Mouse (Mus musculus) midbrain, embryonic 13.5 days (tissue): ENCODE measurements around the gene Rtcb. TPM values are rescaled to one million over a fixed set of nuclear protein-coding genes. Genes with fewer than 3 reads are reported as not detected.

Experiments used
- ATAC-seq: fragments of 200-750 bp; cut with Nextera tagmentation; 2 replicates; pipeline ENCODE4 v1.8.0; 2017; ENCODE audit warnings: mild to moderate bottlenecking, moderate TSS enrichment, moderate library complexity
- H3K27ac ChIP-seq: fragments of 300-500 bp; sonication (generic); 2 replicates; pipeline ENCODE4 v1.5.1; 2015; ENCODE audit warnings: inconsistent platforms, mild to moderate bottlenecking, moderate library complexity
- H3K27me3 ChIP-seq: fragments of 300-500 bp; sonication (generic); 2 replicates; pipeline ENCODE4 v1.6.1; 2015; ENCODE audit warnings: mild to moderate bottlenecking, inconsistent platforms
- H3K36me3 ChIP-seq: fragments of 300-500 bp; sonication (generic); 2 replicates; pipeline ENCODE4 v1.6.1; 2015; ENCODE audit warnings: mild to moderate bottlenecking, inconsistent platforms
- H3K4me1 ChIP-seq: fragments of 300-500 bp; sonication (generic); replicated peaks from 2 replicates; pipeline ENCODE4 v1.6.1; 2015; ENCODE audit warnings: inconsistent platforms
- H3K4me2 ChIP-seq: fragments of 300-500 bp; sonication (generic); replicated peaks from 2 replicates; pipeline ENCODE4 v1.6.1; 2015; ENCODE audit warnings: moderate library complexity, mild to moderate bottlenecking, inconsistent platforms
- H3K4me3 ChIP-seq: fragments of 300-500 bp; sonication (generic); replicated peaks from 2 replicates; pipeline ENCODE4 v1.5.1; 2015; ENCODE audit warnings: mild to moderate bottlenecking, inconsistent platforms
- H3K9ac ChIP-seq: fragments of 300-500 bp; sonication (generic); replicated peaks from 2 replicates; pipeline ENCODE4 v1.6.1; 2015; ENCODE audit warnings: mild to moderate bottlenecking, inconsistent platforms
- H3K9me3 ChIP-seq: fragments of 300-500 bp; sonication (generic); 2 replicates; pipeline ENCODE4 v1.6.1; 2016; ENCODE audit warnings: mild to moderate bottlenecking, inconsistent platforms
- WGBS: fragments of 180-500 bp; shearing (Covaris S2); methylation state at CpG from one replicate; pipeline ENCODE4 v1.1.7; 2015; 5-methylcytosine and 5-hydroxymethylcytosine counted together
- polyA plus RNA-seq: library from polyadenylated mRNA; unstranded; fragments of >200 nt; fragmentation: Nextera tagmentation; extraction: Ambion mirVana; gene quantifications from 2 replicates; pipeline ENCODE4 v1.2.1, GENCODE M21; 2015

Rtcb gene
- polyA plus RNA-seq, 1 experiment from 2014 or later, result 191 TPM

- 45% methylated on average over 11 of the region's 11 CpGs for WGBS
- peak overlapping the region; percentile 57 for H3K4me3 ChIP-seq
- peak overlapping the region; percentile 70 for H3K9ac ChIP-seq
- H3K27me3 ChIP-seq, result peaks cover 10% of the 10 kb centered on the region
- H3K4me2 ChIP-seq, result peak overlapping the region; percentile 87
- no peak overlapping the region for H3K27ac ChIP-seq
- H3K9me3 ChIP-seq, result no peaks in the 10 kb centered on the region
- no peaks in the 10 kb centered on the region for H3K36me3 ChIP-seq
- peaks cover 15% of the 10 kb centered on the region for H3K4me1 ChIP-seq
- ATAC-seq, result no peak
Measured at GRCm38 (mm10) chr10:85929208-85929591, 28.4 kb downstream of the Rtcb start.

DNA sequence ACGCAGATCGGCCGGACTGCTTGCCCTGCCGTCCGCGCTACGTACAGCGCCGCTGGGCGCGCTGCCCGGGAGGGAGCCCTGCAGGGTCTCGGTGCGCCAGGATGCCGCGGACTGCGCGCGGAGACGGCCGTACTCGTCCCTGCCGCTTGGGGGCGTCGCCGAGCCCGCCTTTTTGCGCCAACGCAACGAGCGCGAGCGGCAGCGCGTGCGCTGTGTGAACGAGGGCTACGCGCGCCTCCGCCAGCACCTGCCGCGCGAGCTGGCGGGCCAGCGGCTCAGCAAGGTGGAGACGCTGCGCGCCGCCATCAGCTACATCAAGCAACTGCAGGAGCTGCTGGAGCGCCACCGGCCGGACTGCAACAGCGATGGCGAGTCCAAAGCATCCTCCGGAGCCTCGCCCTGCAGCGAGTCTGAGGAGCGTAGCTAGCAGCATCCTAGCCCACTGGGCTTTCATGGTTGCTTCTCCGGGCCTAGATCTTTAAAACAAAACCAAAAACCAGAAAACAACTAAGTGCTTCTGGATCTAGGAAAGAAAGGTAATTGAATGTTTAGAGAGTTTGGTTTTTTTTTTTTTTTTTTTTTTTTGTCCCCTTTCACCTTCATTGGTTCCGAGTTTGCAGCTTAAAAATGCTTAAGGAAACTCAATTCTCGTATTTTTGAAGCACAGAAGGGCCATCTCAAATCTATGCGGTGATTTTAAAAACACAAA lies 29.0 kb downstream of the Rtcb start:
- Histone ChIP-seq H3K9ac (peak overlapping the region; percentile 70), H3K4me3 (peak overlapping the region; percentile 57), H3K27ac (peak overlapping the region; percentile 47; the same call in 1 of the 2 replicates), H3K4me1 (peaks cover 15% of the 10 kb centered on the region), H3K4me2 (peak overlapping the region; percentile 87), H3K36me3 (no peaks in the 10 kb centered on the region), H3K27me3 (peaks cover 10% of the 10 kb centered on the region), H3K9me3 (no peaks in the 10 kb centered on the region)
- peak; percentile 93 for ATAC-seq
- WGBS, result under 1% methylated on average over 63 of the region's 63 CpGs

DNA sequence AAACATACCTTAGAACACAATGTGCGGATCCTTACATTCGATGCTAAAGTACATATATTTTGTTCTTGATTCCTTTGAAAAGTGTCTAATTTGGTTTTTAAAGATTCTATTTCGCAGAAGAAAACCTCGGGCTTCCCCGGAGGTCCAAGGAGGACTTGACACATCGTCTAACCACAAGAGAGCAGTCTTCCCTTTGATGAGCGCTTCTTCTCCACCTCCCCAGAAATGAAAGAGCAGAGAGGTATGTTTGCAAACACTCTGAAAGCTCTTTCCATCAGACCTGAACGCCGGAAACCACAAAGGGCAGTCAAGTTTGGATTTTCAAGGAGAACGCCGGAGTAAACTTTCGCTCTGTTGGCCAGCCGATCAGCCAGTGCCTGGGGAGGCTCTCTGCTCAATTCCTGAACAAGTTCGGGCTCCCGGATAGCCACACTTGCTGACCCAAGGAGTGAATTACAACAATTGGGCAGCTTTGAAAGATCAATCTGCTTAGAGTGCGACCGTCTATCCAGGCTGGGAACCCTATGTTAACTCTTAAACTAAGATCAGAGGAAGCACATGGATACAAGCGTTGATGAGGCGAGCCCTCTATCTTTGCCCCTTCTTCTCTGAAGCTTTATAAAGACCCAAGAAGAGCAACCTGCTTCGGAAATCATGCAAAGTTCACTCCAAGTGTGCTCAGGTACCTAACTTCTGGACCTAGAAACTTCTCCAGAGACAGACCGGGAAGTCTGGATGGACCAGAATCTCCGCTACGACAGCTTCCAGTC lies 29.8 kb downstream of the Rtcb start, which contains the start of gene Ascl4:
Ascl4 (plus strand) TSS at position 6 of the 770 bp plus-strand sequence.
- H3K9me3 ChIP-seq, result no peaks in the 10 kb centered on the region
- H3K27me3 ChIP-seq, result peaks cover 10% of the 10 kb centered on the region
- peak within 1 kb of the TSS; percentile 57 for H3K4me3 ChIP-seq
- 1% methylated on average over 23 of the region's 23 CpGs for WGBS
- peak within 1 kb of the TSS; percentile 87 for H3K4me2 ChIP-seq
- ATAC-seq, result no peak; the same call in 1 of the 2 replicates
- peaks cover 15% of the 10 kb centered on the region for H3K4me1 ChIP-seq
- H3K36me3 ChIP-seq, result no peaks in the 10 kb centered on the region
- H3K27ac ChIP-seq, result peak within 1 kb of the TSS; percentile 47; the same call in 1 of the 2 replicates
- H3K9ac ChIP-seq, result peak within 1 kb of the TSS; percentile 70

- ATAC-seq, result peak; percentile 99
- WGBS, result under 1% methylated on average over 83 of the region's 90 CpGs
Measured at GRCm38 (mm10) chr10:85916498-85917309, 40.9 kb downstream of the Rtcb start, which contains the start of gene Prdm4. Gene Prdm4, minus strand, starts transcription at chr10:85917142.

More at GRCm38 (mm10) chr10:85916498-85917309, 40.9 kb downstream of the Rtcb start, which contains the start of gene Prdm4:
- Histone ChIP-seq H3K4me2 (peak within 1 kb of the TSS; percentile 63), H3K4me3 (peak within 1 kb of the TSS; percentile 94), H3K36me3 (peaks cover 28% of the 10 kb centered on the region), H3K9me3 (no peaks in the 10 kb centered on the region), H3K27me3 (peaks cover 5% of the 10 kb centered on the region; the same call in 1 of the 2 replicates), H3K27ac (peak within 1 kb of the TSS; percentile 88), H3K4me1 (peaks cover 17% of the 10 kb centered on the region), H3K9ac (peak within 1 kb of the TSS; percentile 92)

Other genes with a start within 250 kb of the Rtcb start
- gene Pwp1, start 128.3 kb downstream of the Rtcb start, polyA plus RNA-seq, result 69.1 and 75.5 TPM in 2 replicates
- 22.3 and 26.0 TPM in 2 replicates for gene Prdm4, start 40.7 kb downstream of the Rtcb start, polyA plus RNA-seq
- 0.95 and 1.0 TPM in 2 replicates for gene Ascl4, start 30.1 kb downstream of the Rtcb start, polyA plus RNA-seq
- gene Bpifc, start 54.1 kb upstream of the Rtcb start, polyA plus RNA-seq, result not detected in 2 replicates
- 14.0 and 15.0 TPM in 2 replicates for gene Fbxo7, start 64.1 kb upstream of the Rtcb start, polyA plus RNA-seq